Mouse (Mus musculus) layer of hippocampus, postnatal 25 days (tissue): ENCODE measurements at regions not wholly inside any gene's neighbourhood (a gene's known extent, or its start where the extent isn't known, plus 50 kb on each side); places are given as distances from the start of the nearest gene placed in this dataset.

ENCODE experiments used
- DNase-seq, 2 experiments: peaks; one replicate each; pipeline ENCODE4 v3.0.0; 2022; ENCODE audit warnings: mixed read lengths in 2 of 2, low spot score in 1 of 2; ENCODE audit errors: extremely low spot score in 1 of 2

GRCm38 (mm10) chrX:107477066-107477465 is 73.9 kb upstream of the Itm2a start:
- peak in 1 of 2 experiments; percentile 35 for DNase-seq

GRCm38 (mm10) chrX:107469242-107469641 is 66.1 kb upstream of the Itm2a start:
- no peak for DNase-seq
